Mouse (Mus musculus): ENCODE measurements at regions not wholly inside any gene's neighbourhood (a gene's known extent, or its start where the extent isn't known, plus 50 kb on each side); places are given as distances from the start of the nearest gene placed in this dataset.

DNA sequence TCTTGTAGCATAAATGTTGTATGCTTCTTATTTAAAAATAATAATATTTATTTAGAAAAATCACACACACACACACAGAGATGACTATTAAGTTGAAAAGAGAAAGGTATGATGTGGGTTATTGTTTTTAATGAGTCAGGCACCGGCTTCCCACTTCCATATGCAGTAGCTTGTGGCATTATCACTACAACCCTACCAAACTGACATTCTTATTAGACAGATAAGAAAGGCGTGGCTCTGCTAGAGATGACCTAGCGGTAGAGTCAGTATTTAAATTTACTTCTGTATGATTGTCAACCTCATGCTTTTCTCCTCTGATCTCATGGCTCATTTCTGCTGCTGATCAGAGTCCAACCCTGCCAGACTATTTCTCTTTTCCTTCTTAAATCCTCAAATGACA is 260.9 kb downstream of the Icos start:
- WGBS, result 88% methylated on average over 3 of the region's 3 CpGs
- Histone ChIP-seq H3K27ac (no peak overlapping the region), H3K36me3 (no peaks in the 10 kb centered on the region), H3K4me2 (replicated peaks) (no peak overlapping the region), H3K9me3 (replicated peaks) (no peaks in the 10 kb centered on the region), H3K4me1 (peaks cover 12% of the 10 kb centered on the region), H3K27me3 (no peaks in the 10 kb centered on the region), H3K9ac (no peak overlapping the region), H3K4me3 (no peak overlapping the region)
- ATAC-seq (ENCODE audit: low FRiP score), result no peak

DNA sequence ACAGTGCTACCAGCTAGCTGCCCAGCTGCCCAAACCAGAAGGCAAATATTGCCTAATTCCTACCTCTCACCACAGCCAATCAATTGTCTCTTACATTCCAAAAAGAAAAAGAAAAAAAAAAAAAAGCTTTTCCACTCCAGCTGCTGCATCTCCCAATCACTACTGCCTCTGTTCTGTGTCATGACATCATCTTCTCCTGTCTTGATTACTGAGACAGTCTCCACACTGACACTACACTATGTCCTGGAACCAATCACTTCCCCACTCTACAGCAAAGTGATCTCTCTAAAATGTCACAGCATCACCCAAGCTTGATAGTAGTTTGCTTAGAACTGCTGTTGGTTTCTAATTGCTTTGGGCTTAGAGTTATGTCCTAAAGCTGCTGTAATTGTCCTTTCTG is 279.8 kb downstream of the Icos start:
- Histone ChIP-seq H3K4me3 (no peak overlapping the region), H3K9me3 (replicated peaks) (no peaks in the 10 kb centered on the region), H3K9ac (no peak overlapping the region), H3K4me2 (replicated peaks) (no peak overlapping the region), H3K27me3 (no peaks in the 10 kb centered on the region), H3K27ac (no peak overlapping the region), H3K4me1 (no peaks in the 10 kb centered on the region), H3K36me3 (no peaks in the 10 kb centered on the region)
- no peak for ATAC-seq (ENCODE audit: low FRiP score)

GRCm38 (mm10) chr1:61263466-61263865 is 285.7 kb downstream of the Icos start:
- H3K9ac ChIP-seq, result no peak overlapping the region
- no peak overlapping the region for H3K4me3 ChIP-seq
- H3K4me2 ChIP-seq (replicated peaks), result no peak overlapping the region
- no peaks in the 10 kb centered on the region for H3K9me3 ChIP-seq (replicated peaks)
- no peaks in the 10 kb centered on the region for H3K27me3 ChIP-seq
- H3K27ac ChIP-seq, result no peak overlapping the region
- ATAC-seq (ENCODE audit: low FRiP score), result no peak
- WGBS, result 66% methylated on average over 10 of the region's 10 CpGs
- peaks cover 8% of the 10 kb centered on the region for H3K4me1 ChIP-seq
- H3K36me3 ChIP-seq, result no peaks in the 10 kb centered on the region

DNA sequence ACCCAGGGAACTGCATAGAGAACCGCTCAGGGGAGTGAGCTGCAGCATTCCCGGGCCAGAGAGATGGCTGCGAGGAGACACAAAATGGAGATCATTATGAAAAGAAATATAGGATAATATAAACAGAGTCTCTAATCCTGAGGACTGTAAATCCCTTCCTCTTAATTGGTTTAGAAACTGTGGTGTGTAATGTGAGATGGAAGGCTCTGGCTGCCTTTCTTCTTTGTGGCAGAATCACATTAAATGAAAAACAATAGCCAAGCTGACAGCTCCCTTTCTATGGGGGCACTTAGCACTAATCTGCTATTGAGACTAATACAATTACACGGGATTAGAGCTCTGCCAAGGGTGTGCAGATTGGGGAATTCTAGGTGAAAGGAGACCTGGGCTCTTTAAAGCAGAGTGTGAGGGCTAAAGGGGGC is 288.0 kb downstream of the Icos start:
- peak; percentile 66; the same call in 1 of the 2 replicates for ATAC-seq (ENCODE audit: low FRiP score)
- Histone ChIP-seq H3K4me3 (no peak overlapping the region), H3K4me2 (replicated peaks) (no peak overlapping the region), H3K27me3 (no peaks in the 10 kb centered on the region), H3K9me3 (replicated peaks) (no peaks in the 10 kb centered on the region), H3K36me3 (no peaks in the 10 kb centered on the region), H3K4me1 (peaks cover 8% of the 10 kb centered on the region), H3K27ac (no peak overlapping the region), H3K9ac (no peak overlapping the region)
- WGBS, result 12% methylated on average over 4 of the region's 4 CpGs

GRCm38 (mm10) chr1:61273843-61274242 is 296.1 kb downstream of the Icos start:
- H3K27me3 ChIP-seq, result no peaks in the 10 kb centered on the region
- no peak overlapping the region for H3K4me2 ChIP-seq (replicated peaks)
- WGBS, result 88% methylated on average over 4 of the region's 4 CpGs
- no peaks in the 10 kb centered on the region for H3K36me3 ChIP-seq
- H3K9me3 ChIP-seq (replicated peaks), result no peaks in the 10 kb centered on the region
- H3K27ac ChIP-seq, result no peak overlapping the region
- ATAC-seq (ENCODE audit: low FRiP score), result no peak
- H3K4me3 ChIP-seq, result no peak overlapping the region
- H3K4me1 ChIP-seq, result no peaks in the 10 kb centered on the region
- no peak overlapping the region for H3K9ac ChIP-seq

GRCm38 (mm10) chr1:61274244-61274643 is 296.5 kb downstream of the Icos start:
- Histone ChIP-seq H3K4me2 (replicated peaks) (no peak overlapping the region), H3K36me3 (no peaks in the 10 kb centered on the region), H3K4me3 (no peak overlapping the region), H3K4me1 (no peaks in the 10 kb centered on the region), H3K9me3 (replicated peaks) (no peaks in the 10 kb centered on the region), H3K27ac (no peak overlapping the region), H3K27me3 (no peaks in the 10 kb centered on the region), H3K9ac (no peak overlapping the region)
- 85% methylated on average over 1 of the region's 1 CpGs for WGBS
- ATAC-seq (ENCODE audit: low FRiP score), result no peak

- Histone ChIP-seq H3K4me1 (no peaks in the 10 kb centered on the region), H3K4me3 (no peak overlapping the region), H3K9ac (no peak overlapping the region), H3K4me2 (replicated peaks) (no peak overlapping the region), H3K27me3 (no peaks in the 10 kb centered on the region), H3K9me3 (replicated peaks) (no peaks in the 10 kb centered on the region), H3K27ac (no peak overlapping the region), H3K36me3 (no peaks in the 10 kb centered on the region)
- no peak for ATAC-seq (ENCODE audit: low FRiP score)
- WGBS, result 89% methylated on average over 4 of the region's 4 CpGs
Measured at GRCm38 (mm10) chr1:61277170-61277710, 299.5 kb downstream of the Icos start.

DNA sequence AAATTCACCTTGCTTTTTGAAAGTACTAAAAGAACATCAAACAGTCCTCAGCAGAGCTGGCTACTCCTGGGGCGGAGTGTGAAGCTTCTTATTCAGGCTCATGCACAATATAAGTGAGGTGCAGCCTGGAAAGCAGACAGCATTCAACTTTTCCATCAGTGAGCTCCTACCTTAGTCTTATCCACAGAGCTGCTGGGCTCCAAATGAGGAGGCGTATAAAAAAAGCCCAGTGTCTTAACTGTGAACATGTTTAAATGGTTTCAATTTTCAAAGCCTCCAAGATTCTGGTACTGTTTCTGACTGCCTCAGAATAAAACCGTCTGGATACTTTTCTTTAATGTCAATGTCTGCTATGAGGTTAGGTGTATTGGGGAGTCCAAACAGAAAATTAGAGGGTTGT is 310.5 kb downstream of the Icos start:
- Histone ChIP-seq H3K4me2 (replicated peaks) (no peak overlapping the region), H3K4me3 (no peak overlapping the region), H3K9me3 (replicated peaks) (no peaks in the 10 kb centered on the region), H3K27me3 (no peaks in the 10 kb centered on the region), H3K4me1 (no peaks in the 10 kb centered on the region), H3K27ac (no peak overlapping the region), H3K9ac (no peak overlapping the region), H3K36me3 (no peaks in the 10 kb centered on the region)
- WGBS, result 91% methylated on average over 3 of the region's 3 CpGs
- ATAC-seq (ENCODE audit: low FRiP score), result no peak

DNA sequence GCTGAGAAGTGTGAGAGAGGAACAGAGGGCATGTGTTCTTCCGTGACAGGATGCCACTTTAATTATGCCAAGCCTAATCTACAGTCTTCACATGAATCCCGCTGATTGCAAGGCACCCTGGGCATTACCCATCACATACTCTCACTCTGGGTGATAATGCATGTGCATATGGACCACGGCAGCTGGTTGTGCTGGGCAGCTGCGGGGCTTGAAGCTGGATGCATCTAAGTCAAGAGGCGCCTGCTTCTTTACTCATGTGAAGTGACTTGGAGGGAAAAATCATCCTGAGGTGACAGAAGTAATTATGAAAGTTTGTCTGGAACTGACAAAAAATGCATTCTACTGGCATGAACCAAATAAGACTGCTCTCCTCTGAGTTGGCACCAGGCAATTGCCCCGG is 311.2 kb downstream of the Icos start:
- 92% methylated on average over 6 of the region's 6 CpGs for WGBS
- no peak for ATAC-seq (ENCODE audit: low FRiP score)

GRCm38 (mm10) chr1:61289552-61289951 is 311.8 kb downstream of the Icos start:
- Histone ChIP-seq H3K4me3 (no peak overlapping the region), H3K9ac (no peak overlapping the region), H3K27ac (no peak overlapping the region), H3K4me1 (0 out of 2 replicates have a peak, but pooled peaks cover 3% of the 10 kb centered on the region), H3K4me2 (replicated peaks) (no peak overlapping the region), H3K36me3 (no peaks in the 10 kb centered on the region), H3K27me3 (no peaks in the 10 kb centered on the region), H3K9me3 (replicated peaks) (no peaks in the 10 kb centered on the region)
- WGBS, result 67% methylated on average over 4 of the region's 4 CpGs
- ATAC-seq (ENCODE audit: low FRiP score), result no peak

More for the DNA sequence above, 311.2 kb downstream of the Icos start:
- Histone ChIP-seq H3K9me3 (replicated peaks) (no peaks in the 10 kb centered on the region), H3K9ac (no peak overlapping the region), H3K4me3 (no peak overlapping the region), H3K27me3 (no peaks in the 10 kb centered on the region), H3K27ac (no peak overlapping the region), H3K4me1 (0 out of 2 replicates have a peak, but pooled peaks cover 3% of the 10 kb centered on the region), H3K36me3 (no peaks in the 10 kb centered on the region), H3K4me2 (replicated peaks) (no peak overlapping the region)

DNA sequence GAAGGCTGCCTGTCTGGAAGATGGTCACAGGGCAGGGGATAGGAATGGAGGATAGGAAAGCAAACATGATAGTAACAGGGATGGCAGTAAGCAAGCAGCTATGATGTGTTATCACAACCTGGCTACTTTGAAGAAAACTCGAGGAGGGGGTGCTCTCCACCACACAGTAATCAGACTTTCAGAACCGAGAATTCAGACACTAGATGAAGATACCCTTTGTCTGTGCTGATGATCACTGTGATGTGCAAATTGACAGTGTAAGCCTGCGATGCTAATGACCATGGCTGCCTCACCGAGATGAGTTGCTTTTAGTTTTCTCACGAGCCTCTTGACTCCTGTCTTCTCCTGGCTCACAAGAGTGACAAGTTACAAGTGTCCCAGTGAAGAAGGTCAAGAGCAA is 315.4 kb downstream of the Icos start:
- no peak for ATAC-seq (ENCODE audit: low FRiP score)
- Histone ChIP-seq H3K4me1 (peaks cover 15% of the 10 kb centered on the region; the same call in 1 of the 2 replicates), H3K4me3 (no peak overlapping the region), H3K36me3 (no peaks in the 10 kb centered on the region), H3K27me3 (no peaks in the 10 kb centered on the region), H3K9me3 (replicated peaks) (no peaks in the 10 kb centered on the region), H3K27ac (no peak overlapping the region), H3K9ac (no peak overlapping the region), H3K4me2 (replicated peaks) (no peak overlapping the region)
- 66% methylated on average over 5 of the region's 5 CpGs for WGBS

- Histone ChIP-seq H3K27me3 (no peaks in the 10 kb centered on the region), H3K9me3 (replicated peaks) (no peaks in the 10 kb centered on the region), H3K4me1 (peaks cover 30% of the 10 kb centered on the region), H3K9ac (no peak overlapping the region), H3K4me3 (no peak overlapping the region), H3K36me3 (no peaks in the 10 kb centered on the region), H3K27ac (peak overlapping the region; percentile 41), H3K4me2 (replicated peaks) (no peak overlapping the region)
- WGBS, result 82% methylated on average over 3 of the region's 3 CpGs
- ATAC-seq (ENCODE audit: low FRiP score), result no peak
Measured at GRCm38 (mm10) chr1:61295219-61295618, 317.5 kb downstream of the Icos start.

DNA sequence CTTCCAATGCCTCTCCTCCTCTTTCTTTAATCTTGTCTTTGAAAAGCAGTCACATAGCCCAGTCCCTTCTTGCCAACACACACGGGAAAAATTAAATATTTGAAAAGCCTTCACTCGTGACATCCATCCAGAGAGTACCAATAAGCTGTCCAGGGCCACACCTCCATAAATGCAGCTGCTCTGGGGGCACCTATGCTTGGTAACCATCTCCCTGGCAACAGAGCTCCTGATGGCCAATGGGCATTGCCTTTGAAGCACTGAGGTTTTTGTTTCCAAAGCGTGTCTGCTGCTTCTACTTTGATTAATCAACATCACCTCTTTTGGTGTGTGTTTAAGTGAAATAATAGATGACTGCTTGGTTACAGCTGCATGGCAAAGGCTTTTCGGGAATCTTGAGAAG is 319.1 kb downstream of the Icos start:
- no peaks in the 10 kb centered on the region for H3K36me3 ChIP-seq
- no peak for ATAC-seq (ENCODE audit: low FRiP score)
- H3K4me3 ChIP-seq, result no peak overlapping the region
- no peak overlapping the region for H3K27ac ChIP-seq
- H3K4me1 ChIP-seq, result peaks cover 46% of the 10 kb centered on the region
- H3K27me3 ChIP-seq, result 0 out of 2 replicates have a peak, but pooled peaks cover 2% of the 10 kb centered on the region
- no peaks in the 10 kb centered on the region for H3K9me3 ChIP-seq (replicated peaks)
- WGBS, result 33% methylated on average over 4 of the region's 4 CpGs
- no peak overlapping the region for H3K9ac ChIP-seq
- H3K4me2 ChIP-seq (replicated peaks), result no peak overlapping the region
